Mouse (Mus musculus) E14TG2a.4 (cell line): ENCODE measurements around the gene Enpp7.

Experiments
- CTCF ChIP-seq: conservative IDR thresholded peaks from 2 replicates; pipeline ENCODE4 v1.5.1; 2014; ENCODE audit warnings: low read length
- NANOG ChIP-seq: IDR thresholded peaks from 2 replicates; pipeline ENCODE4 v1.6.1; 2014; ENCODE audit warnings: borderline replicate concordance, low read length, mixed read lengths
- POU5F1 ChIP-seq: IDR thresholded peaks from 2 replicates; pipeline ENCODE4 v1.6.1; 2014; ENCODE audit warnings: low read length, borderline replicate concordance

- TF ChIP-seq CTCF = no peak
- TF ChIP-seq NANOG = no peak
- no peak for TF ChIP-seq POU5F1
These were observed 19.8 kb downstream of the Enpp7 start for GRCm38 (mm10) chr11:119007461-119008456.
